Mouse (Mus musculus) lung, postnatal 10 days (tissue): ENCODE data around the gene Tstd1.

Source experiments
- DNase-seq: peaks from one replicate; pipeline ENCODE4 v3.0.0; 2021

Gene Tstd1

DNA sequence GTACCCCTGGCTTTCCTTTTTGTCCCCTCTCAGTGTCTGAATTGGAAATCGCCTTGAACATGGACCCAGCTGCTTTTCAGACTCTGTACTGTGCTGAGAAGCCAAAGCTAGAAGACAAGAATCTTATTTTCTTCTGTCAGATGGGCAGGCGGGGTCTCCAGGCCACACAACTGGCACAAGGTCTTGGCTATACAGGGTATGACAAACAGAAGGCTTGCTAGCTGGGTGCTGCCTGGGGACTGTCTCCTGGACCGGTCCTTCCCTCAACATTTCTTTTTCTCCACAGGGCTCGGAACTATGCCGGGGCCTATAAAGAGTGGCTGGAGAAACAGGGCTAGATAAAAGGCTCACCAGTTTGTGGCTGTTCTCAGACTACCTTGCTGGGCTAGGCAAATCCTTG is 1.2 kb downstream of the Tstd1 start:
- no peak for DNase-seq

DNA sequence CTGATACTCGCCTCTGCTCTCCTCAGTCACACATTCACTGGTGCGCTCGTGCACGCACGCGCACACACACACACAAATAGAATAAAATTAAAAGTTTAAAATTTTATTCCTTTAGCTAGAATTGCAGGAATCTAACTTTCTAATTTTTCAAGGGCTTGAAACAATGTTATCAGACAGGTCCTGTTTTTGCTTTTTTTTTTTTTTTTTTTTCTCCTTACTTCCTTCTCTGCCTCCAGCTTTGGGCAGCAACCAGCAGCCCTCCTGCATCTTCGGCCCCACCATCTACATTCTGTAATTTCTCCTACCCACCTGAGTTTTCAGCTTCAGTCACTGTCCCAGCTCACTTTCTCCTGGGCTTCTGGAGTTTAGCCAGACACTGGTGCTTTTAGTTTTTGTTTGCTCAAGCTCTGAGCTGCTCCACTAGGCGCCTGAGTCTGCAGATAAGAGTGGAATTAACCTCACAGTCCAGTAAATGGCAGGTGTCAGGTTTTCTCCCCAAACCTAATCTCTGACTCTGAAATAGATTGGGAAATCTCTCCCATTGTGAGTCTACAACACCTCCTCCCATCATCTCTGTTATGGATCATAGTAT is 3.9 kb downstream of the Tstd1 start:
- DNase-seq = peak; percentile 30

DNA sequence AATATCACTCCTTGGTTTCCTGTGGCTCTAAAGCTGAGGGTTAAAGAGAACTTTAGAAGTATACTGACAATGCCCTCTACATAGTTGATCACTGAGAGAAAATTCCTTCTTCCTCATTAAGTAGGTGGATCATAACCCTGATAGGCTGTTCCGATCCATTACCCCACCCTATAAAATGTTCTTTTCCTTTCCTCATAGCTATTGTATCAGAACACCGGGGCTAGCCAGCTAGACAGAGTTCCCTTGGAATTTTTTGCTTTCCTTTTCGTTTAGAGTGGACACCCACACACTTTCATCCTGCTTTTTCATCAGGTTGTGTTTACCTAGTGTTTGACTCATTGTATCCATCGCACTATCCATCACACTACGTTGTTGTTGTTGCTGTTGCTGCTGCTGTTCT is 6.0 kb downstream of the Tstd1 start:
- no peak for DNase-seq

DNA sequence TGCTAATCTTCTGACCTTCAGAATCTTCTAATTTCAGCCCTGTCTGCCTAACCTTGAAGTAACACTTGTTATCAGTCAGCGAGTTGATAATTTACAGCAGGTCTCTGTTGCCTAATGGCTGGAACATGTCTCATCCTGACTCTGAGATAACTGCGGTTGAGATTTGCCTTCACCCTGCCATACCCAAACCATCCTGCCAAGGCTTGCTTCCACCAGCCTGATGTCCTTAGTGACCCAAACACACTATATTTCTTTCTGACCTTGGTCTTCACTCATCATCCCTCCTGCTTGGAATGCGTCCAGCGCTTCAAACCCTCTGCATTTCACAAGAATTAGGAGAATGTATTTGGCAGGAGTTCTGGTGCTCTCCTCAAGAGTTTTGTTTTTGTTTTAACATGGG is 6.5 kb downstream of the Tstd1 start:
- DNase-seq = peak; percentile 46

DNA sequence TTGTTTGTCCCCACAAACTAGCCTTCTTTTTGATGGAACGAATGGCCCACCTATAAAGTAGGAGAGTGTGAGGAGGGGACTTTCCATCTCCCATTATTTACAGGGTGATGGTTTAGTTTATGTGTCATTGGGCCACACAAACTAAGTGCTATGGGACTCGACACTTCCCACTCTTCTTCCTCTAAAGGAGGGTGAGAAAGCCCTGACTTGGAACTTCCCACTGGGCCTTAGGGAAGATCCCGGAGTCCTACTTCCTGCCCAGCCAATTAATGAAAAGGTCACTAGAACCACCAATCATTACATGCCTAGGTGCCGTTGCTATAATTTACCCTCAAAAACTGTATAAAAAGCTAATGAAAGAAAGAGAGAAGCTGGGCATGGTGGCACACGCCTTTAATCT is 13.5 kb downstream of the Tstd1 start:
- no peak for DNase-seq

DNA sequence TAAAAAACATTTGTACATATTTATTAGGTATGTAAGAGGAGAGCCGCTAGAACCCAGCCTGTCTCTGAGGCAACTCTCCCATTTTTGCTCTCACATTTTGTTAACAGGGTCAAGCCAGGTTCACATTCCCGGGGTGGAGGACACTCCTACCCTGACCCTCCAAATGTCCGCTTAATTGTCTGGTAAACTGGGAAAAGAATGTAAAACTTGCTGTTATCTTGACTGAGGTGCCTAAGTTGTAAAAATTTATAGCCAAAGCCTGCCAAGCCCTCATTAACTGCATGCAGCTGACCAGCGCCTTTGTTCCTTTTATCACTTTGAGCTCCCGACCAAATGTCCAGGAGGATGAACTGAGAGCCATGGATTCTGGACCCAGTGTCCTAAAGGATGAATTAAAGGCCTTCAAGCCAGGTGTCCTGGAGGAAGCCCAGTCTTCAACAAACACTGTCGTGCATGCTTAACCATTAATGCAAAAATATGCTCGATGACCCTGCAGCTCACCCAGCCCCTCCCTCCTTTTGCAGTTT is 16.7 kb downstream of the Tstd1 start:
- no peak for DNase-seq

DNA sequence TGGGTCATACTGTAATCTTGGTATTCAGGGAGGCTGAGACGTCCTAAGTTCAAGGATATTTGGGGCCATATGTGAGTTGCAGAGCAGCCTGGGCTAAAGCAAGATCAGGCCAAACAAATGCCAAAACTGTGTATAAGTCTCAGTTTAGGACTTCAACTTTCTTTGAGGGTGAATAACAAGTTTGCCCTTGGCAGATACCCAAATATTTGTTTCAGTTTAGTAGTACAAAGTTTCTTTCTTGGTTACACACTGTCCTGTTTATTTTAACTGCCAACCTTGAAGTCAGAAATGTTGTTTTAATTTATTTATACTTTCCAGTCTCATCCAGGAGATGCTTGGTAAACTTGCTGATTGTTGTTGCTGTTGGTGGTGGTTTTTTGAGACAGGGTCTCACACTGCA is 17.3 kb downstream of the Tstd1 start:
- DNase-seq = no peak

DNA sequence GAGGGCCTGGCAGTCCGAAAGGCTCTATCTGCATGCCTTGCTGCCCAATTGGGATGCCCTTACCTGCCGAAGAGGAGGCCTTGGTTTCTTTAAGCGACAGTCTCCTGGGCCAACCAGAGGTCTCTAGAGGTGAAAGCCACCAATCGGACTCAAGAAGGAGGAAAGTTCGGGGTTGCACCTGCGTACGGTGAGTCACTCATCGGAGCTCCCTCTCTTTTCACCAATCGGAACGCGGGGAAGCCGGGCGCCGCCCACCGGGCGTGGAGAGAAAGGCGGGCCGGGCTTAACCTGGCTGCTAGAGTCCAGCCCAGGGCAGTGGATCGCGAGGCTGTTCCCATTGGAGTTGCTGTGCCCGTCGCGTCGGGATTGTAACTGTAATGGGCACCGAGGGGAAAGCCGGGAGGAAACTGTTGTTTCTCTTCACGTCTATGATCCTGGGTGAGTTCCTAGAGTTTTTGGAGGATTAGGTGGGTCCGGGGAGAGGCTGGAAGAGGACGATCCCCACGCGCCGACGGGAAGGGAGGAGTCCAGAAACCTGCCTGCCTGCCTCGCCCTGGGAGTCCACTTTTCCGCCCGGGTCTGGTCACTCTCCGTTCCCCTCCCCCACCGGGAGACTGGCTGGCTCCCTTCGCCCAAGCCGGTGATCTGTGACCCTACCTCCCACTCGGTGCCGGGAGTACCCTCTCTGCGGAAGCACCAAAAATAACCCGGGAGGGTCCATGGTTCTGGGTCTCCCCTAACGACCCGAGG is 18.8 kb downstream of the Tstd1 start, which contains the start of gene F11r:
F11r (plus strand) TSS at position 272 of the 750 bp plus-strand sequence.
- DNase-seq = peak; percentile 94

DNA sequence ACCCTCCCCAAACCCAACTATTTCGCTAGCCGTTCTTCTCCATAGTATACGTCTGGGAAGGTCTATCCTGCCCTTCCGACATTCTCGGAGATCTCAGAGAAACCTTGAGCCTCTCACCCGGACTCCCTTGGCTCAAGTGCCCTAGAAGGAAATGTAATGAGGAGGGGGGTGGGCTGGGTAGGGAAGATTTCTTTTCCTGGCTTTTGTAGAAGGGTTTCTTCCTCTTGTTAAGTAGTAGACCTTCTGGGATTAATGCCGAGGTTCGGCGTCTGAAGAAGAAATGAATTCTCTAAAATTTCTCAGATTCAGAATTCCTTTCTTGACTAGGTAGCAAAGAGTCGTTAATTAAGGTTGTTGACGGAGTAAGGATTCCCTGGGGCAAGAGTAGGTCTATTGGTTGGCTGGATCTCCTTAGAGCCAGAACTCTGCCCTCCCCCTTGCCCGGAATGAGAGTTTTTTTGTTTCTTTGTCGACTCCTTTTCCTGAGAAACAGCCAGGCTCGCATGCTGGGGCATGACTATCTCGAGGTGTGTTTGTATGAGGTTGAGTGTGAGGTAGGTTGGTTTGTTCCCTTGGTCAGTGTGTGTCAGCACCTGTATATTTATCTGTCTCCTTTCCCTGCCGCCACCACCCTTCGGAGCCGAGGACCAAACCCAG is 19.5 kb downstream of the Tstd1 start:
- DNase-seq = peak; percentile 37

DNA sequence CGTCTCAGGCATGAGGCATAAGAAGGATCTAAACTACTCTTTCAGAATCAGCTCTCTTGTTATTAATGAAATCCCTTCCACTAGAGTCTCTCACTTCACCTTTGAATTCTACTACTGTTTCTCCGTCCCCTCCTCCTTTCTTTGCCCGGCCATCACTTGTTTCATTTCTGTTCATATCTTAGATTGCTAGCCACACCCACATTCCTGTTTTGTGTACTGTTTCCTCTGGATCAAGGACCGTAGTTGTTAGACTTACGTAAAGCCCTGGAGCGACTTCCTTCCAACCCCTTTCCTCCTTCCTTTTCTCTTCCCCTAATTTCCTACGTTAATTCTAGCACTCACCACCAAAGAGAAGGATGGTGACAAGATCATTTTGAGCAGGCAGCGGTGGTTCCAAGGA is 20.4 kb downstream of the Tstd1 start:
- peak; percentile 60 for DNase-seq

DNA sequence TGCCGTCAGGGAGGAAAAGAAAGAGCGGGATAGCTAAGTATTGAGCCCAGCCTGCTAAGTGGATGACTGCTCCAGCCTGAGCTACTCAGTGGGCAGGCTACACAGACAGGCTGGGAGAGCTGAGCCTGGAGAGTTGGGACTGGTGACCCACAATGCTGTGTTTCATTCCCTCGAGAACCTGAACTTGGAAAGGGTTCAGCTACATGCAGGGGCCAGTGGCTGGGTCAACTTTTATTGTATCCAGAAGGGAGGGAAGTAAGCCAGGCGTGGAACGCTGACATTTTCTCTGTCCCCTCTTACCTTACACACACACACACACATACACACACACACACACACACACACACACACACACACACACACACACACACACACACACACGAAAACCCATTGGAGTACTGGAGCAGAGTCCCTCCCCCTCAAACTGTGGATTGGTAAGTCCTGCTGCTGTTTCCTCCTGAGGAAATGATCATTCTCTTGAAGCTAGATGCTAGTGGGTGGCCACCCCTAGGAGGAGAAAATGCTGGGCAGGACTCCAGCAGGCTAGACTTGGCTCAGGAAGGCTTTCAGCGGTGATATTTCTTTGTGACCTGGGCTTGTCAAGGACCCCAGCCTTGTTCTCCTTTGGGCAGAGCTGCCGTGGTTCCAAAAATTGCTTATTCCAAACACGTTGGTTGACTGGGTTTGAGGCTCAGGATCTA is 21.5 kb downstream of the Tstd1 start:
- DNase-seq = peak; percentile 86

DNA sequence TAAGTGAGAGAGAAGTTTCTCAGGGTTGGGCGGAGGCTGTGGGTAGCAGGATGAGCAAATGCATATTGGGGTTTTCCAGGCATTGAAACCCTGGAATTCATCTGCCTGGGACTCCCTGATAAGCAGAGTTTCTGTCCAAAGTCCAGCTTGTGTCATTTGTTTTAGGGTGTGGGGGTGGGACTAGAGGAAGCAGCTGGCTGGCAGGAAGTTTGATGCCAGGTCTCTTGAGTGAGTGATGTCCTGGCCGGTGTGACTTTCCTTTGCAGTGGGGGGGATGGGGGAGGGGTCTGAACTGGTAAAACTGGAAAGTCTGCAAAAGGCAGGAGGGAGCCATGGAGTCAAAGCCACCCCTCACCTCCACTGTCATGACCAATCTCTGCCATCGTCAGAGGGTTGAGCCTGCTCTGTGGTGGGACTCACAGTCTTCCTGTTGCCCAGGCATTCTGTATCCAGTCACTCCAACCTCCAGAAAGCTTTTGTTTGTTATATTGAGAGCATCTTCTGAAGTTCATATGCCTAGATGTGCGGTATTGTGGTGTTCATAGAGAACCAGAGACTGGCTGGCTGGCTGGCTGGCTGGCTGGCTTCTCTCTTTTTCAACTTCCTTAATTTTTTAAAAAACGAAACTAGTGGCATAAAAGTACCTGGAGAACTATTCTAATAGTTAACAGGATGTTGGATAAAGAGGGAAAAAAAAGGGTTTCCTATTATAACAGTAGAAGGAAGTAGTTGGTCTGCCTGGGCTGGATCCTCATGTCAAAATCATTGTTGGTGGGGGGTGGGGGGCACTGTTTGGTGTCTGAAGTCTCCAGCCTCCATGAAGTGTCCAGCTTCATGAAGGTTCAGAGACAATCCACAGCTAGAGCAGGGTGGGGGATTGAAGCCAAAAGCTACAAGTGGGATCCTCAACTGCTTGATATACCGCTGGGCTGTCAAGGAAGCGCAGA is 23.1 kb downstream of the Tstd1 start:
- peak; percentile 62 for DNase-seq

DNA sequence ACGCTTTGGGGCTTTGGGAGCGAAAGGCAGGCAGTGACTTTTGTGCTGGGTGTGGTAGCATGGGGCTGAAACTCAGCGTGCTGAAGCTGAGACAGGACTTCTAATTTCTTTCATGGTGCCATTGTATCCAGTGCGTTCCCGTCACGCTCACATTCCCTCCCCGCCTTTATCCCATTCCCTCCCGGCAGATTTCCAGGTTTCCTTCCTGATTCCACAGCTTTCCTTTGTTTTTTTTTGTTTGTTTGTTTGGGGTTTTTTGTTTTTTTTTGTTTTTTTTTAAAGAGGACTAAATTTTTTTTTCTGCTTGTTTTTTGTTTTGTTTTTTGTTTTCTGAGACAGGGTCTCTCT is 23.7 kb downstream of the Tstd1 start:
- peak; percentile 50 for DNase-seq

DNA sequence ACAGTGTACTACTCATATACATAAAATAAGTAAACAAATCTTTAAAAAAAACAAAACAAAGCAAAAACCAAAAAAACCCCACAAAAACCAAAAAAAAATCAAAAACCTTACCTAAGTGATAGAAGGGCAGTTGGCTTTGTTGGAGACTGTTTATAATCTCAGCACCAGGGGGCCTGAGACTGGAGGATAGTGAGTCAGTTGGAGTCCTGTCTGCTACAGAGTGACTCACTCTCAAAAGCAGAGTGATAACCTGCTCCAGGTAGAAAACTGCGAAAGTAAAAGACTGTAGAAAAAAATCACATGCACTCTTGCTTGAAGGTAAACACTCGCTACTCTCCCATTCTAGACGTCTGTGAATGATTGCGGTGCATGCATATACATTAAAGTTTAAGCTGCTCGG is 26.4 kb downstream of the Tstd1 start:
- no peak for DNase-seq

DNA sequence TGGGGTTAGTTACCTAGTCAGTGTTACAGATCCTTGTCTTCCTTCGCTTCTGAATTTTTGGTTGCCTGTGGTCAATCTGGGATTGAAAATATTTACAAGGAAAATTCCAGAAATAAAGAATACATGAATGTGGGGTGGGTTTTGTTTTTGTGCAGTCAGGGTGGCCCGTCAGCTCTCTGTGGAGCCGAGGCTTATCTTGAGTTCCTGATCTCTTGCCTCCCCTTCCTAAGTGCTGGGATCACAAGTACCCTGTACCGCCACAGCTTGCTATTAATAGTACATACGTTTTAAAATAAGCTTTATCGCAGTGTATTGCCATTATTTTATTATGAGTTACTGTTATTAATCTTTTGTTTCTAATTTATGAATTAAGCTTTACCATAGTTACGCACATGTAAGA is 28.2 kb downstream of the Tstd1 start:
- no peak for DNase-seq

DNA sequence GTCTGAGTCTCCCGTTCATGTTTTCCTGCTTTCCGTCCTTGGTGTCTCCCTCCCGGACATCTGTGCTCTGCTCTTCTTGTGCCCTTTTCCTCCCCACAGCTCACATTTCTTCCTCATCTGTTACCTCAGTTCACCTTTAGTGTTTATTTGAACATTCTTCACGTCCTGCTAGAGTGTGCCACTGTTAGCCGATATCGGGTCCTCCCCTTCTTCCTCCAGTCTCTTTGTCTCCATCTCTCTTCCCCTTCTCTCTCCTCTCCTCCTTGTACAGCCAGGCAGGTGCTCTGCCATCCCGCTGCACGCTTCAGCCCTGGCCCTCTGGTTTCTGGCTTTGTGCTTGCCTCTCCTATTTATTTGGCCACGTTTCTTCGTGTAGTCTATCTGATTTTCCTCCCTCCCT is 29.0 kb downstream of the Tstd1 start:
- DNase-seq = no peak

DNA sequence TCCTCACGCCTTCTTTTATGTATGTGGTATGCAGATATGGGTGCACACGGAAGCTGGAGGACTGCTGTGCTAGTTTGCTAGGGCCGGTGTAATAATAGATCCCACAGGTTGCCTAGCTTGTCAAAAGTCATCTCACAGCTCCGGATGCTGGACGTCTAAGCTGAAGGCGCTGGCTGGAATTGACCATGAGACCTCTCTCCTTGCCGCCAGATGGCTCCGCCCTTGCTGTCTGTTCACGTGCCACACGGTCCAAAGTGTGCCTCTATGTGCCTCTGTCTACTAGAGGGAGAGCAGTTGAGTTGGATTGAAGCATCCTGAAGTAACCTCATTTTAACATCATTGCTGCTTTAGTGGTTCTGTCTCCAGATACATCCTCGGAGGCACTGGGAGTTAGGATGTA is 31.4 kb downstream of the Tstd1 start:
- no peak for DNase-seq

DNA sequence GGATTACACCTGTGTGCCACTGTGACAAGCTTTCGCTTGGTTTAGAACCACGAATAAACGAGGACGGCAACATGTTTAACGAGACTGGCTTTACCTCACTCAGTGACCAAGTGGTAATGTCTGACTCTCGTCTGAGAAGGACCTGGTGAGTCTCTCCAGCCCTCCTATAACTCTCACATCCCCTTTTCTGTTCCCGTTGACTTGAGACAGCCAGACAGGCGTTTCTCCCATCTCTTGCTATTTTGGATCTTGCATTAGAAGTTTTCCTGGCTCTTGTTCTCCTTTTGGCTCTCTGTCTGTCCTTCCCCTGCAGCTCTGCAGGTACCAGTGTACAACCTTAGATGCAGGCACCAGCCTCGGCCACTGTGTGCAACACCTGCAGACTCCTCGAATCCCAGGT is 32.3 kb downstream of the Tstd1 start:
- DNase-seq = no peak

DNA sequence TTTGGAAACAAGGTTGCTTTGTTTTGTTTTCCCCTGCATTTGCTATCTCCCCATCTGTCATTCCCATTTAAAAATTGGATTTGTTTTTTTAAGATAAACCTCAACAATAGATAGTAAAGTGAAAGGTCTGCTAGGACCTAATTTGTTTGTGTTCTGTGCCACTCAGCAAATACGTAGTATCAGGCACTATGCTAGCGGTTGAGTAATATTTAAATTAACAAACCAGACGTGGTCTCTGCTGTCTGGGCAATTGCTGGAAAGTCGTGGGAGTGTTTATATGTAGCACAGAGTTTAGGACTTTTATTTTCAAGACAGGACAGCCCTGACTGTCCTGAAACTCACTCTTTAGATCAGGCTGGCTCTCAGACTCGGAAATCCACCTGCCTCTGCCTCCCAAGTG is 33.9 kb downstream of the Tstd1 start:
- DNase-seq = no peak

DNA sequence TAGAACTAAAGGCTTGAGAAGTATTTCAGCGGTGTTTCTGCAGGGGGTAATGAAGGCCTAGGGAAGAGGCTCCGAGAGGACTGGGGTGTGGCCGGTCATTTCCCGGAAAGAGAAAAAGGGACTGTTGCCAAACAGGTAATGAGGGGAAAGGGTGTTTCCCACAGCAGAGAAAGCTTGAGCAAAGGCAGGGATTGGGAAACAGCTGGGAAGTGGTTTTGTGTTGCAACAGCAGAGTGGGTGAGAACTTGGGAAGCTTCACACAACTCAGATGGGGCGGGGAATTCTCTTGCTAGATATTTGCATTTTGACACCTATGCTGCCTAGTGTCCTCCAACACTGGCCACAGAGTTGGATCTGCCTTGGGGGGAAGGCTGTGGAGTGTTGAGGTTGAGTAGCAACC is 34.3 kb downstream of the Tstd1 start:
- peak; percentile 47 for DNase-seq

DNA sequence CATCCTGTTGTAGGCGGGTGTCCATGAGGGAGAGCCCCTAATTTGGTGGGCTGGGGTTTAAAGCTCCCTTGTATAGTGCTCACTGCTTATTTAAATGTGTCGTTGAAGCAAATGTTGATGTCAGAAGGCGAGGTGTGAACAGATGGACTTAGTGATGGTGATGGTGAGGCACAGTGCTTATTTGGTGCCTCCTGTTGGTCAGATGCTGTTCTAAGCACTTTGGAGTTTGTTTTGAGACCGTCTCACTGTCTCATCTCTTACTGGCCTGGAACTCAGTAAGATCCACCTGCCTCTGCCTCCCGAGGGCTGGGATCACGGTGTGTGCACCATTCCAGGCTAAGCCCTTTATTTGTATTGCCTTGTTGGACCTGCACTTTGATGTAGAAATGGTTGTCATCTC is 36.3 kb downstream of the Tstd1 start:
- no peak for DNase-seq

DNA sequence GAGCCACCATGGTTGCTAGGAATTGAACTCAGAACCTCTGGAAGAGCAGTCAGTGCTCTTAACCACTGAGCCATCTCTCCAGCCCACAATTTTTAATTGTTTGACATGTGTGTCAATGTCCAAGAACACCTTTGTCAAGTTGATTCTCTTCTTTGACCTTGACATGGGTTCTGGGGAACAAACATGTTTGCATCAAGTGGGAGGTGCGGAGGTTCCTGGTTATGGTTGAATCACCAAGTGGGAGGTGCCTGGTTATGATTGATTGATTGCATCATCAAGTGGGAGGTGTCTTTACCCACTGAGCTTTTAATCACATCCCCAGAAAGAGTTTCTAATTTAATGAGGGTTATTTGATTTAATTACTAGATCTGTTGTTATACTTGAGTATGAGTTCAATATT is 38.9 kb downstream of the Tstd1 start:
- no peak for DNase-seq
